Mouse (Mus musculus): ENCODE measurements at regions not wholly inside any gene's neighbourhood (a gene's known extent, or its start where the extent isn't known, plus 50 kb on each side); places are given as distances from the start of the nearest gene placed in this dataset.

DNA sequence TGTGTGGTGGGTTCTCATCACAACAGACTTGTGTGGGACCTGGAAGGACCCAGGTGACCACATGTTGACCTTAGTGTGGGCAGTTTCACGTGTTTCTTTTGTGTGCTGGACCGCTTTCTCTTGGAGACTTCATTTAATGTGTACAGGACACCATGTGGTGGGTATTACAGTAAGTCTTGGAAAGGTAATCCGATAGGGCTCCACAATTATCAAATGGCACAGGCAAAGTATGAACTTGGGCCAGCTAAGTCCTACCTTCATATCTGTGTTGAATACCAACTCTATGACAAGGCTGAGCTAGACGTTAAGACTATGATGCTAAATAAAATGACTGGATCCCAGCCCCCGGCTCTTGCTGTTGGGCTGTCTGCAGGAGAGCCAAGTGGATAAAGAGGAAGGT, 173.5 kb downstream of the 1500009L16Rik start:
- DNase-seq: no peak

DNA sequence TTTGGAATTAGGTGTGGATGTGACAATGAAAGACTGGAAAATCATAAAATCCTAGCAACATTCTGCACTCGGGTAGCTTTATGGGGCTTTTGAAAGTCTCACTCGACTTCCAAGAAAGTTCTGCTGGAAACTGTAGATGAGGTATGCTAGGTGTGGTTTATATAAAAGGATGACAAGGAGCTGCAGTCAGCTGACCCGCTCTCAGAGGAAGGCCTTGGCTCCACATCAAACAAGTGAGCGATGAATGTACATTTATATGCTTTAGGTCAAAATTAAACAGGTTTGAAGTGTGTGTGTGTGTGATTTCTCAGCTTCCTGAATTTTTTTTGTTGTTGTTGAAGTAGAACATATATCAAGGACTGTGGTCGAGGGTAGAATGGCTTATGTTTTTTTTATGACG, 174.9 kb downstream of the 1500009L16Rik start:
- DNase-seq: no peak

DNA sequence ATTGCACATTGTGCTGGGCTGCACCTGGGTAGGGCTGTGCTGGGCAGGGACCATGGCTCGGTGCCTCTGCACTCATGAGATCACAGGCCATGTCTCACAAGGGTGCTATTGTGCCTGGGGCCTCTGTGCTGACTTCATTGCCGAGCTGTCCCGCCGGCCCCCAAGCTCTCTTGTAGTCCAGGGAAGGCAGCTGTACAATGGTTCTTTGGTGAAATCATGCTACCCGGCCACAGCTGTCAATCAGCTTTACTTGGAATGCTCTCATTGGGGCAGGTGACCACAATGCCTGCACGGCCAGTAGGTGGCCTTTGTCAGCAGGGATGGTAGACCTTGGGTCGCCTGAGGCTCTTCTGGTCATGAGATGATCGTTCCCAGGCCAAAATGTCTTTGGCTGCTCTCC, 184.1 kb downstream of the 1500009L16Rik start:
- no peak for DNase-seq

DNA sequence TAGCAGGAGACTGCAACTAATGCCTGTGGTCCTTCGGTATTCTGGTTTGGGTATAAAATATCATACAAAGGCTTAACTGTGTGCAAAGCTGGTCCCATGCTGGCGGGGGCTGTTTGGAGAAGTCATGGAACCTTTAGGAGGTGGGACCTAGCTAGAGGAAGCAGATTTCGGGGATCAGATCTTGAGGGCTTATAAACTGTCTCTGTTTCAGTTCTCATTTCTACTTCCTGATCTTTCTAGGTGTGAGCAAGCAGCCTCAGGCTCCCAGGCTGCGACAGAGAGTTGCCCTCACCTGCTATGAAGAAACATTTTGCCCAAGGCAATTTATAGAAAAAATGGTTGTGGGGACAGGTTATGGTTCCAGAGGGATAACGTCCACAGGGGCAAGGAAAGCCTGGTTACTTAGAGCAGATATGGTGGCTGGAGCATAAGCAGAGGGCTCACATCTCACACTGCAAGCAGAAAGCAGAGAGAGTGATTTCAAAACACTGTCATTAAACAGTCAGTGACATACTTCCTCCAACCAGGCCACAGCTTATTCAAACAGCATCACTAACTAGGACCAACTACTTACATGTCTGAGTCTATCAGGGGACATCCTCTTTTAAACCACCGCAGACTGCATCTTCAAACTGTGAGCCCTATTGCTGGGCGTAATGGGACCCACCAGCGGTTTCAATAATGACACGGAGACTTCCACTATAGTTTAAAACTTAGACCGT, 188.1 kb downstream of the 1500009L16Rik start:
- no peak for DNase-seq

DNA sequence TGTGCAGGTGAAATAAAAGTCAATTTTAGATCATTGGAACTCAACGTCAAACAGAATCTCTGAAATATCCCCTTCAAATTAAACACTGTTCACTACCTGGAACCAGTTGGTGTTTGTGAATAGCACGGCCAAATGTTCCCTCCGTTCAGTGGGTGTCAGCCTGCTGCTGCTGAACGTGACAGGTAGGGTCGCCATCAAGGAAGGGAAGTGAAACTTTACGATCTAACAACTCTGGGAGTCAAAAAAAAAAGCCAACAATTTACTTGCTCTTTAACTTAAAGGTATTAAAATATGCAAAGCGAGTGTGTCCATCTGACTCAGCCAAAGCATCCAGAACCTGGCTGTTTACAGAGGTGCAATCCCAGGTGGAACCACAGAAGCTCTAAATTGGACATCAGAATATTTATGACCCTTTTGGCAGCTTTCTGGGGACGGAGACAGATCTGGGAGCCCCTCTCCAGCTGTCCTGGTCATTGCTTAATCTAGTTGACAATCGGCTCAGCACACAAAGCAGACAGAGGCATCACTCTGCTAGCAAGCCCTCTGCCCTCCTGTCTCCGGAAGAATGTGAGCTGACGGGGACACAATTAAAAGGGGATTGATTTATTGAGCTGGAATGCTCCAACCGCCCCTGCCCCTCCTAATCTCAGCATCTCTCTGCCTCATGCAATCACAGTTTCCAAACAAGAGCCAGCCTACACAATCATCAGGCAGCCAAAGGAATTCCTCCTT, 191.9 kb downstream of the 1500009L16Rik start:
- no peak for DNase-seq

DNA sequence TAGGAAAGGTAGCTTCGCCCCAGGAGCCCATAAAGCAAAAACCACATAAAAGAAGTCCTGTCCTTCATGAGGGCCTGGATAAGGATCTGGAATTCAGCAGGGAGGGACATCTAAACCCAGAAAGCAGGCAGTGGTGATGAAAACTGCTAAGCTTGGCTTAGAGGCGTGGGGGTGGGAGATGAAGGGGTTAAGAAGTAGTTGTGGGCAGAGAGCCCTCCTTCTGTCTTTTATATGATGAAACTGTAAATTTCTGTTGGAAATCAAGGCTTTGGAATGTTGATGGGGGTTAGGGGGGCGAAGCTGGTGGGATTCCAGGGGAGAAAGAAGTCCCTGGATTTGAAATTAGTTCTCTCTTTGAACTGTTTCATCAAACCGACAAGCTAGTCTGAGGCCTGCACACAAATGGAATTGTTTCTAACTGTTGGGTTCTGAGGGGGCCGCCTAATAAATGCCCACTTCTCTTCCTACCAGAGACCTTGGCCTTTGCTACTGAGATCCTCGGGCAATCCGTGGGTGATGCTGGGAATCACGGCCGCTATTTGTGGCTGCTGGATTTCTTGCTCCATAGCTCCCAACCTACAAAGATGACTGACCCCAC, 192.6 kb downstream of the 1500009L16Rik start:
- DNase-seq: no peak

DNA sequence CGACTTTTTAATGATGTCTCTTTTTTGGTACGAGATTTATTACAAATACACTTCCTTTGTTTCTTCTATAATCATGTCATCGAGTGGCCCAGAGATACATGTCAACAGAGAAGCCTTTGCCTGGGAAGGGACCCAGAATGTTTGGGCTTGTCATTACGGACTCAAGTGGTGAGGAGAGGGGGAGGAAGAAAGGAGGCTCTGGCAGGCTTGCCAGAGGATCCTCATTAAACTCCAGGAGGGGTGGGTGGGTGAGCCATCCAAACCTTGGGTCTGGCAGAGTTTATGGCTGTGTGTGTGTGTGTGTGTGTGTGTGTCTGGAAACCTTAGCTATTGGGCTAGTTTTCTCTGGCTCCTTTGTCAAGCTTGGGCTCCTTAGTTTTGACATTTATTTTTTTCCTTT, 204.3 kb downstream of the 1500009L16Rik start:
- no peak for DNase-seq

DNA sequence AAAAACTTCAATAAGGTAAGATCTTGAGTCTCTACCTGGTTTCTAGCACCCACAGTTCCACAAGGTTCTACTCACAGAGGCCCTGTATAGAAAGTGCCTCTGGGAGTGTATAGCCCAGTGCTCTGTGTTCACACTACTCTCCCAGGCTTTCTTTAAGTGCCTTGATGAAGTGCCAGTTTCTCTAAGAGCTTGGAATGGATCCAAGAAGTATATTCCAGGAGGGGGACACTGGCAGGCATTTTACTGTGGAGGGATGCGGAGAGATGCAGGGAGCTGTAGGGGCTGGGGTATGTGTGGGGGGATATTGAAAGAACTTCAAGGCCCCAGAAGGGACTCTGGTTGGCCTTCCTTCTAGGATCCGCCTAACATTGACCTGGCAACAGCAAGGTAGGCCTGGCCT, 204.9 kb downstream of the 1500009L16Rik start:
- no peak for DNase-seq

DNA sequence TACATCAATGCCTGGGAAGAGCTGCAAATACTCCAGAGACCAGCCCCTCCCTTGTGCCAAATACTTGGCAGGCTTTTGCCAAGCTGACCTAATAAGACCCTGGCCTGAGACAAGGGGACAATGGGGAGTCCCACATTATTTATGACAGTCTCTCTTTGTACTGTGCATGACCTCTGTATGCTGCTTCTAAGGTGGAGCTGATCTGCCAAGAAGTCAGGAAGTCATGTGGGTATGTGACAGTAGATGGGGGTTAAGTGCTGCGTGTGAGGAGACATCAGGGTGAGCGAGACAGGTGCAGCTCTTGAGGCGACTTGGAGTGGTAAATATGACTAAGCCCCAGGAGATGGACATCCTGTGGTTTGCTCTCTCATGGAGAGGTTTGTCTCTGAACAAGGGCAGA, 209.1 kb downstream of the 1500009L16Rik start:
- no peak for DNase-seq

DNA sequence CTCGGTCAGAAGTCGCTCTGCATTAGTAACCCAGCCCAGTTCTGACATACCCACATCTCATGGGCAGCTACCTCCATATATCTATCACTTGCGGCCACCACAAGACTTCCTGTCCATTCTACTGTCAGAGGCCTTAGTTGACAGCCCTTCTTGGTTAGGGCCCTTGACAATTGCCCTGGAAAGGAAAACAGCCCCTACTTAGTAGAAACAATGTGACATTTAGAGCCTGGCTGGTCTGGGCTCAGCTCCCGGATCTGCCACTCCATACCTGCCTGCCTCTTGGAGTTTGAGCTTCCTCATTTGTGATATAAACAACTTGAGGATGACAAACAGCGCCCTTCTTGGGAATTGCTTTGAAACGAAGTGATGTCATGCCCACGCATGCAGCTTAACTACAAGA, 210.5 kb downstream of the 1500009L16Rik start:
- no peak for DNase-seq

DNA sequence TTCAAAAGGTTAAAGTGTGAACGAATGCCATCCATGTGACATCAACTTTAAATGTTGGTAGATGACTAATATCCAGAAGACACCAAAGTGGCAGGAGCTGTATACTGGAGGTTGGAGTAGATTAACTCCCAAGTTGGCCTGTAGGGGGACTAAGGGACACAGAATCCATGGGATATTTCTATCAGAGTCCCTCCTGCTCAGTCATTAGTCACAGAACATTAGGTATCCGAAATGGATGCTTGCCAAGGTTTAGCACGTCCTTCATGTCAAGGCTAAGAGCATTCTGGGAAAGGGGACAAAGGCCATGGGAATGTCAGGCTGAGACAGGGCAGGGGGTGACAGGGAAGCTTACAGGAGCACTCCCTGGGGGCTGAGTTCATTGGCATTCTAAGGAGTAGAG, 211.8 kb downstream of the 1500009L16Rik start:
- no peak for DNase-seq

DNA sequence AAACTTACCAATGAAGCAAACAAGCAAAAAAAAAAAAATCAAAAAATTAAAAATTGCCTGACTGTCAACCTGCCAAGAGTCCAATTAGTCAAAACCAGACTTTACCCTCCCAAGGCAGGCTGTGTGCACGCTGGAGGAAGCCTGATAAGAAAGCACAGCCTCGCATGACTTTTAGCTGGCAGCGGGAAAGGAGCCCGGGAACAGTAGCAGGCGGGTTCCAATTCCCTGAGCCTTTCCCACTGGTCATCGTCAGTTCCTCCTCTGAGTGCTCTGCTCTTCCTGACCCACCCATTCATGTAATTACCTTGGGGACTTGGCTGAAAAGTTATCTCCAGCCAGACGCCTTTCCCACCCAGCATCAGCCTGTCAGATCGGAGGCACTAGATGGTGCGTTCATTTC, 214.5 kb downstream of the 1500009L16Rik start:
- DNase-seq: peak; percentile 13

DNA sequence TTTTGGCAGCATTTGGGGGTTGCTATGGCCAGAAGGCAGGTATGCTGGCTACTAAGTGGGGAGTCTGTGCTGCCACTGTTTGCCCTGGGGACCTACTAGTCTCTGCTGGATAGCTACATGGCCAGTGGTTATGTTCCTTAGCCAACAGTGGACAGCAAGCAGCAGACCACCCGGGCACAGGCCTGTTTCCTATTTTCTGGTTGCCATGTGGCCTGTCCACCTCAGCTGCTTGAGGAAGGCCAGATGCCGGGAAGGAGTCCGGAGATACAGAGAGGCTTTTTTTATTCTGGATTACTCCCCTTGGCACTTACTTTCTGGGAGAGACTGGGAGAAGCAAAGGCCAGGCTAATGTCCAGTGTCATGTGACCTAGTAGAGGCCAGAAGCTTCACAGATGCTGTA, 219.4 kb downstream of the 1500009L16Rik start:
- DNase-seq: no peak

DNA sequence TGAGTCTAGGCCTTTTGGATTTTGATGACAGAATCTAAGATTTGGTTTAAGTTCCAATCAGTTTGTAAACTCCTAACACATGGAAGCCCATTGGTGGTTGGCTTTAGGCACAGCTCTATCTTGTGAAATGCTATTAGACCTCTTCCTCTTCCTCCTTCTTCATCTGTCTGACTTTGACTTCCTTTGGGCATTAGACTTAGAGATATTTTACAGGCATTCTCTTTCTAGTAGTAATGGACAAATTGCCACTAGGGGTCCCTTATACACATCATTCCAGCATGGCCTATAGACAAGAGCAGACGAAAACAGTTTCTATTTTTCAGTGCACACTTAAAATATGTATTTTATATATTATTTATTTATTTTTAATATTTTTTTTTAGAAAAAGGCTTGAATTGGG, 221.5 kb downstream of the 1500009L16Rik start:
- DNase-seq: no peak

DNA sequence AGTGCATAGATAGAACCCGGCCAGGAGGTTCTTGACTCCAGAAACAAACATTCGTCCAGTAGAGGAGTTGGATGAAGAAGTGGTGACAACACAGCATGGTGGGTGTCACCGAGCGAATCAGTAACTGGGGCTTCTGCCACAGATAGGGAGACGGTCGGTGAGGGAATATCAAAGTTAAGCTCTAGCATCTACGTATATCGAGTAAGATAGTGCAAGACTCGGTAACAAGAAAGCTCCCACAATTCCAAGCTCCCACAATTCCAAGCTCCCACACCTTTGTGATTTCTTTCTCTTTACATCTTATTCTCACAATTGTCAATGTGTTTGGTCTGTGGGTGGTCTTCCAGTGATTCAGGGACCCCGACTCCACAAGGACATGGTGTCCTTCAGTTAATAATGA, 222.2 kb downstream of the 1500009L16Rik start:
- DNase-seq: no peak

DNA sequence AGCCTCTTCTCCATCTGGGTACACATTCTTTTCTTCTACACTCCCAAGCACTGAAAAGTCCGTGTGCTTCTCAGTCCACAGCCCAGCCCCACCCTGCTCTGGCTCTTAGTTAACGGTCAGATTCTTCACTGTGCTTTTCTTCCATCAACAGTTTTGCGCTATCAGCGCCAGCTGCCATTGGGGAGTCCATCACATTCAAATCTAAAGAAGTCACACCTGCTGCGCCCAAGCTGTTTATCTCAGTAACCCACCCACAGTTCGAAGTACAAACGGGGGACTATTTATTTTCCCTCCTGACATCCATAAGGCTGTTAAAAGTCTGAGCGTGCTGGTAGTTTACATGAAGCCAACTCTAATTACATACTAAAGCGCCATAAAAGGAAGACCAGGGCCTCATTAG, 222.8 kb downstream of the 1500009L16Rik start:
- no peak for DNase-seq

DNA sequence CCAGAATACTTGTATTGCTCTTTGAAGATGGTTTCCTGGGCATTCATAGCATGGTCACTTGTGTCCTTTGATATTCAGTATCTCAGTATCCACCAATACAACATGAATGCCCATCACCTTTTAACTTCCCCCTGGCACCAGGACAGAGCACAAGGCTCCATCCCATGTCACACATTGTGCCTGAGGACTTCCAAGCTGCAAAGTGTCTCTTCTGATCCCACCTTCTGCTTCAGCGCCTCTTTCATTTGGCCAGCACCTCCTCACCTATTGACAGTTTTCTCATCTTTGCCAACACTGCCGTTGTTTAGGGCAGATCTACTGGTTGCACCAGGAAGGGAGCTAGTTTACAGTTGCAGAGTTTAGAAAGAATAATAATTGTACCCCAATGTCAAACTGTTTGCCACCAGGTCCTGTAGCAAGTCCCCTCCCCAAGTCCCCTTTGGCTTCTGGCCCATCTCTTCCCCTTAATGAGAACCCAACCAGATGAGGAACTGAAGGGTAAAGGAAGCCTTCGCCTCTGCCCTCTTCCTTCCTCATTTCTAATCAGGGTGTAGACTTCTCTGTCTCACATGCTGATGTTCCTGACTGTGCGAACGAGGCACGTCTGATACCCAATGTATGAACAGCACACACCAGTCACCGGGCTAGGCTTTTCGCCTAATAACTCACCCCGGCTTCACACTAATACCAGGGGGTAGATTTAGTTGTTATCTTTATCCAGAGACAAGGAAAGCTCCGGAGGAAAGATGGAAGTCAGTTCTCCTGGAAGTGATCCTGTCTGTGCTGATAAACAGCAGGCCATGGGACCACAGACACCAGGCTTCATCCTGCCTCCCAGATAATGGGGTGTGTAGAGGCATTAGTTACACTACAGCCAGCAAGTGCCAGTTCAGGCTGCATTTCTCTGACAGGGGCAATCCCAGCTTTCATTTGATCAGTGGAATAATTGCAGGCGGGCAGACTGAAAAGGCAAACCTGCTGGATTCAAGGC, 223.8 kb downstream of the 1500009L16Rik start:
- no peak for DNase-seq

DNA sequence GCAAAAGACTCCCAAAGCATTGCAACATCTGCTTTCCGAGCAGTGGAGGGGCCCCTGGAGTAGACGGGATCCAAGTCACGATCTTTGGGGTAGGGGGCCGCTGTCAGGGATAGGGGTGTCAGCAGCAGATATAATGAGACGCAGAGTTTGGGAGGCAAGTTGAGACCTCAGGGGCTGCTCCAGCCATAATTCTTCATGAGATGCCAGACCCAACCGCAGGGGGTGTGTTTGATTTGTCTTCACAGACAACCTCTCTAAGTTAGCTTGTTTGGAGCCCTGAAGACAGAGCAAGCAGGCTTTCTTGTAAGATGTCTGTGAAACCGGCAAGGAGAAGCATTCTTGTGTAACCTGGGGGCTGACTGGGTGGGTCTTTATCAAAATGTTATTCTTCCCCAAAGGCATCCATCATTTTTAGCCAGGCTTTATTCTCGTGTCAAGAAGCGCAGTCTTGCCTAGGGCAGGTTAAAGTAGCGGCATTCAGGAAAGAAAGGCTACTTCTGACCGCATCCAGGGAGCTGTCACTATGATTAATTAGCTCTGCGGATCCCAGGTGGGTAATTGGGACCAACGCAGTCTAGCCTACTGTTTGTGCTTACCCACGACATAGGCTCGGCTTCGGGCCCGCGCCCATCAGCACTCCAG, 234.6 kb downstream of the 1500009L16Rik start:
- no peak for DNase-seq

DNA sequence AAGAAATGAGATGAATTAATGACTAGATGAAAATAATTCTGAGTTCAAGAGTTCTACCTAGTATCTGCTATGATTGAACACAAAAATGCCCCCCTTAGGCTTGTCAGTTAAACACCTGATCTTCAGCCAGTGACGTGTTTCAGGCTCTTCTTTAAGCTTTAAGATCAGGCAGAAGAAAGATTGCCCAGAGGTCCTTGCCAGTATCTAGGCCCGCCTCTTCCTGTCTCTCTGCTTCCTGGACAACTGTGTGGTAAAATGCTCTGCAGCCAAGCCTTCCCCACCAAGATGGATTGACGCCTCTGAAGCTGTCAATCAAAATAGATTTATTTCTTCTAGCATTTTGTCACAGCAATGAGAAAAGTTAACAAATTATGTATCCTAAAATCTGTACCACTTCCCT, 235.7 kb downstream of the 1500009L16Rik start:
- DNase-seq: no peak

DNA sequence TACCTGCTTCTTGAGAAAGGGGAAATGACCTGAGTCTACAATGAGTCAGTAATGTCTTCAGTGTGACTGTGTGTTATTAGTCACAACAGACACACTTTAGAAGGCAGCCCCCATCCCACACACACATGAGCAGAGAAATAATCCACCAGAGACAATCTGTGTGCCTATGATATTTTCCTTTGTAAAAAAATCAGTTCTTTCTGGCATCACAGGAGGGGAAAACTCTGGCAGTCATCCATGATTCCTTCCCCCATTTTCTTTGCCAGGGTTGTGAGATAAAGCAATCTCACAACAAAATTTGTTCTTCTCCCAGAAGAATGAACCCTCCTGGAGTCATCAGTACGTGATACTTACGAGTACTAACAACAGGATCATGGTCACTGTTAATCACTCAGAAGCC, 236.2 kb downstream of the 1500009L16Rik start:
- no peak for DNase-seq

DNA sequence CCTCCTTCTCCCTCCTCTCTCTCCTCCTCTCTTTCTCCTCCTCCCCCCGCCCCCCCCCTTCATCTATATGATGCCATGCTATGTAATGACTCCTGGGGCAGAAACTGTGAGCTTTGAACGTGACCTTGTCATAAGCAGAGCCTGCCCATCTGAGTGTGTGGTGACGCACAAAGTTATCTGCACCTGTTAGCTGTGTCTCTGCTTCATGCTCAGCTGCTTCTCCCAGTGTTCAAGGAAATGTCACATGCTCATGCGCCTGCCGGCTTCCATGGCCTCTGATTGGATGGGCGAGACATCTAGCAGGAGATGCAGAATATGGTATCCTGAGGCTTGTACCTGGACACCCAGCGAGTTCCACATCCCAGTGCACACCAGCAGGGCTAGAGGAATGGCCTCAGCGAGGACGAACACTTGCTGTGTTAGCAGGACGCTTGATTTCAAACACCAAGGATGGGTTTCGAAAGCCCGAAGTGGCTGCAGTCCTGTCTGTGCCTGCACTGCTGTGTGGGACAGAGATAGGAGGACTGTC, 240.6 kb downstream of the 1500009L16Rik start:
- no peak for DNase-seq
